Mouse (Mus musculus): Measurements from ENCODE around the gene Kcns3. TPM values are rescaled to one million over a fixed set of nuclear protein-coding genes. Genes with fewer than 3 reads are reported as not detected.

The Kcns3 gene
- not detected in 2 replicates for total RNA-seq (2017)

DNA sequence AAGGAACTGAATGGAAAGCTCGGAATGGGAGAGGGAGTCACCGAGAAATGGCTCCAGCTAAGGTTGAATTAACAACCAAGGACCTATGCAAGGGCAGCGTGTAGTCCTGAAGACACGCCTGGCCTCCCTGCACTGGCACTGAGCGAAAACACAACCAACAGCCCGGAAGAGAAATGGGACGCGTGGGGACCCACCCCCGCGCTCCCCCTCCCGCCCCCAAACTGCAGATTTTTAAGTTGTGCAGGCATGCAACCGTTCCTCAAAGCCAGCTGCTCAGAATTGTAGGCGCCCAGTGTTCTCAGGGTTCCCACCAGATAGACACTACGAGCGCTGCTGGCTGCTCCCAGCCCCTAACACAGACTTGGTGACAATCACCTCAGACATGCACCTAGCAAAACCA is at the start of gene Kcns3:
Gene Kcns3, minus strand, starts transcription at position 42 of the 400 bp plus-strand sequence.
- no peak for ATAC-seq (replicated peaks in 1 of 2; ENCODE audit: insufficient read depth in 1 of 2, low FRiP score in 2 of 2, low TSS enrichment in 1 of 2, low read depth in 1 of 2, poor library complexity in 2 of 2, severe bottlenecking in 2 of 2)

DNA sequence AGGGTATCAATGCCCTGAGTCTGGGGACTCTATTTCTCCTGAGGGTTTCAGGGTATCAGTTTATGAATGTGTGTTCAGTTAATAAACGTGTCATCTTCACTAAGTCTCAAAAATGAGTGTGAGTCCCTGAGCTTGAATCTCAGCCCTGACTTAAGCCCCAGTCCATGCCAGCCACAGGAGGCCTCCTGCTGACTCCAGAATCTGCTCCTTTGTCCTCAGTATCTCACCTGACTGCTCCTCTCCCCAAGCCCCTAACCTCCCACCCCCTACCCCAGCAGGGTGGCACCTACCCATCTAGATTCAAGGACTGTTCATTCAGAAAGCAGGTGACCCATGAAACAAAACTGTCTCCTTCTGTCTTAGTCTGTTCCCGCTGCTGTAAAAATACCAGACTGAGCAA is 47.7 kb upstream of the Kcns3 start:
- ATAC-seq (replicated peaks in 1 of 2; ENCODE audit: insufficient read depth in 1 of 2, low FRiP score in 2 of 2, low TSS enrichment in 1 of 2, low read depth in 1 of 2, poor library complexity in 2 of 2, severe bottlenecking in 2 of 2) = no peak

DNA sequence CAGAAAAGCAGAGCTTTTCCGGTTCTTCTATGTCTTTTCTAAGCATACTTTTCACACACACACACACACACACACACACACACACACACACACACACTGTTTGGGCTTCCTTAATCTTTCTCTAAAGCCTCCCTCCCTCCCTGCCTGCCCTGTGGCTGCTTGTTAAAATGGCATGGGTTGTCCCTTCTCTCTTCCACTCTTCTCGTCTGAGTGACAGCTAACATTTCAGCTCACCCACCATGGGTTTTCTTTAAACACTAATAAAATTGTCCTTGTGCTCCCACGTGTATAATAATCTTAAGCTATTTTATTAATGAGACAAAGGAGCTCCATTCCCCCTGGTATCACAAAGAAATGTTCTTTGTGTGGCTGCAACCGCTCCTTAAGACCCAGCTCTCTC is 47.2 kb upstream of the Kcns3 start:
- ATAC-seq (replicated peaks in 1 of 2; ENCODE audit: insufficient read depth in 1 of 2, low FRiP score in 2 of 2, low TSS enrichment in 1 of 2, low read depth in 1 of 2, poor library complexity in 2 of 2, severe bottlenecking in 2 of 2) = no peak

DNA sequence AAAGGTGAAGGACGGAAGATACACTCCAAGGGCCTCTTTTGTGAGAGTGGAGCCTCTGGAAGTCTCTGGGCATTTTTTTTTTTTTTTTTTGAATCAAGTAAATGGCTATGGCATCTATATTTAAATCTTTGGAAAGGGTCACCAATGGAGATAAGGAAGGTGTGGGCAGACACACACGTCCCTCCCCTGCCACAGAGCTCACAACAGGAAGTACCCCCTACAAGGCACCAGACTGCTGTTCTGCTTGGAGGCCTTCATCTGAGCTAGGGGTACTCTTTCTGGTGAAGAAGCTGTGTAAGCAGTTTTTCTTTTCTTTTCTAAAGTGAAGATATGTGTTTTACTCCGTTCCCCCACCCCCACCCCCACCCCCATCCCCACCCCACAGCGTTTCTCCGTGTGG is 46.0 kb upstream of the Kcns3 start:
- peak in 1 of 2 experiments; percentile 48; a peak in 1 of 4 replicates for ATAC-seq (replicated peaks in 1 of 2; ENCODE audit: insufficient read depth in 1 of 2, low FRiP score in 2 of 2, low TSS enrichment in 1 of 2, low read depth in 1 of 2, poor library complexity in 2 of 2, severe bottlenecking in 2 of 2)

DNA sequence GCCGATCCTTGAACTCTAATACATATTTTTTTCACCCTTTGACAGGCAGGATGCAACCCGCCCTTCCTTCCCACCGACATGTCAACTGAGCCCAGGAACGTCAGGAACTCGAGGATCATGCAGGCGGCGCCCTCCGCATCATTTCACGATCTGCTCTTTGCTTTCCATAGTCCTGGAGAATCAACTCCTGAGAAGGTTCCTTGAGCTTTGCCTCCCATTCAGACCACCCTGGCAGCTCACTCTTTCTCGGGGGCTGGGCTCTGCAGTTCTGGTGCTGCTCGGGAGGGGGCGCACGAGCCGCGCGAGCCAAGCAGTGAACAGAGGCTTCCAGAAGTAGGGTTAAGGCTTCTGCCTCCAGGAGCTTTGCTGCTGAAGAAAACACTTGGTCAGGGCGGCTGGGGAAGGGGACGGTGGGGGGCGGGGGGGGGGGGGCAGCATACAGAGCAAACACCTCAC is 45.3 kb upstream of the Kcns3 start:
- peak; percentile 87 to 95 for ATAC-seq (replicated peaks in 1 of 2; ENCODE audit: insufficient read depth in 1 of 2, low FRiP score in 2 of 2, low TSS enrichment in 1 of 2, low read depth in 1 of 2, poor library complexity in 2 of 2, severe bottlenecking in 2 of 2)

DNA sequence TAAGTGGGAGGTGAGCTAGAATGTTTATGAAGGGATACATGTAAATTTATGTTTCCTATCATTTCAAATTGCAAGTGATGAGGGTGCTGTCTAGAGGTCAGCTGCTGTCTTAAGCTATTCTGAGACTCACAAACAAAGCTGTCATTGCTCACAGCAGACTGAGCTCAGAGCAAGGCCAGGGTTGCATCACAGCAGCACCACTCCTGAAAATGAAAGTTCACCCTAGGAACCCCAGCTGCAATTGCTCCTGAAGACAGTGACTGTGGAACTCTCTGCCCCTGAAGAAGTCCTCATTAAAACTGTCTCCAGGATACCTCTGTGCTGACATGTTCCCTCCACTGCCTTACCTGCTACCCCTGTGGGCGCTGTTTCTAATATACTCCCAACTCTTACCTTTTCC is 44.2 kb upstream of the Kcns3 start:
- no peak for ATAC-seq (replicated peaks in 1 of 2; ENCODE audit: insufficient read depth in 1 of 2, low FRiP score in 2 of 2, low TSS enrichment in 1 of 2, low read depth in 1 of 2, poor library complexity in 2 of 2, severe bottlenecking in 2 of 2)

DNA sequence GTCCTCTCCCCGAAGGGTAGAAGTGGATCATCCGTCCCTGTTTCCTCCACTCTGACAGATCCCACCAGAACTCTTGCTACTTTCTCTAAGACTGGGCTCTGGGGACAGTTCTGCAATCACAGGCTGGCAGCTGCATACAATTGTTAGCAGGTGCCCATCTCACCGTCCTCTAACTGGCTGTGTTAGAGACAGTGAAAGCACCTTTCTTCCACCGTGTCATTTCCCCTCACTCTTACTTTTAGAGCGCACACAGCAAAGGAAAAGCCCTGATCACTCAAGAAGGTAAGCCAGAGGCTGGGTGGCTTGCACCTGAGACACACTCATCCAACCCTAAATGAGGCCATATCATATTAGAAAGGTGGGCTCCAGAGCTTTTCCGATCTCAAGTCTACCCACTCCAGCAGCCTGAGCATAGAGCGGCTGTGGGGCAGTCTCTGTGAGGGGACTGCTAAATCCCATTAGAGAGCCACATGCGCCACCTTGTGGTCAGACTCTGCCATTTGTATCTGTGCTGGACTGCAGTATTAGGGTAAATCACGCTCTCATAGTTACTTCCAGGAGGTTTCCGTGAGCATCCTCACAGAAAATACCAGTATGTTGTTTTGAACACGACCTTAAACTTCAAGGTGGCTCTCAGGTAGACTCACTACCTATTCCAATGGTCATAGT is 27.8 kb upstream of the Kcns3 start:
- peak; percentile 92 to 93 for ATAC-seq (replicated peaks in 1 of 2; ENCODE audit: insufficient read depth in 1 of 2, low FRiP score in 2 of 2, low TSS enrichment in 1 of 2, low read depth in 1 of 2, poor library complexity in 2 of 2, severe bottlenecking in 2 of 2)

- ATAC-seq (replicated peaks in 1 of 2; ENCODE audit: insufficient read depth in 1 of 2, low FRiP score in 2 of 2, low TSS enrichment in 1 of 2, low read depth in 1 of 2, poor library complexity in 2 of 2, severe bottlenecking in 2 of 2) = peak; percentile 33 to 54; a peak in 2 of 4 replicates
Measured at GRCm38 (mm10) chr12:11177408-11178394, 26.8 kb upstream of the Kcns3 start.

GRCm38 (mm10) chr12:11158670-11159069 is 7.8 kb upstream of the Kcns3 start:
- no peak for ATAC-seq (replicated peaks in 1 of 2; ENCODE audit: insufficient read depth in 1 of 2, low FRiP score in 2 of 2, low TSS enrichment in 1 of 2, low read depth in 1 of 2, poor library complexity in 2 of 2, severe bottlenecking in 2 of 2)

GRCm38 (mm10) chr12:11155123-11155522 is 4.3 kb upstream of the Kcns3 start:
- no peak for ATAC-seq (replicated peaks in 1 of 2; ENCODE audit: insufficient read depth in 1 of 2, low FRiP score in 2 of 2, low TSS enrichment in 1 of 2, low read depth in 1 of 2, poor library complexity in 2 of 2, severe bottlenecking in 2 of 2)

GRCm38 (mm10) chr12:11153587-11153986 is 2.7 kb upstream of the Kcns3 start:
- no peak for ATAC-seq (replicated peaks in 1 of 2; ENCODE audit: insufficient read depth in 1 of 2, low FRiP score in 2 of 2, low TSS enrichment in 1 of 2, low read depth in 1 of 2, poor library complexity in 2 of 2, severe bottlenecking in 2 of 2)

DNA sequence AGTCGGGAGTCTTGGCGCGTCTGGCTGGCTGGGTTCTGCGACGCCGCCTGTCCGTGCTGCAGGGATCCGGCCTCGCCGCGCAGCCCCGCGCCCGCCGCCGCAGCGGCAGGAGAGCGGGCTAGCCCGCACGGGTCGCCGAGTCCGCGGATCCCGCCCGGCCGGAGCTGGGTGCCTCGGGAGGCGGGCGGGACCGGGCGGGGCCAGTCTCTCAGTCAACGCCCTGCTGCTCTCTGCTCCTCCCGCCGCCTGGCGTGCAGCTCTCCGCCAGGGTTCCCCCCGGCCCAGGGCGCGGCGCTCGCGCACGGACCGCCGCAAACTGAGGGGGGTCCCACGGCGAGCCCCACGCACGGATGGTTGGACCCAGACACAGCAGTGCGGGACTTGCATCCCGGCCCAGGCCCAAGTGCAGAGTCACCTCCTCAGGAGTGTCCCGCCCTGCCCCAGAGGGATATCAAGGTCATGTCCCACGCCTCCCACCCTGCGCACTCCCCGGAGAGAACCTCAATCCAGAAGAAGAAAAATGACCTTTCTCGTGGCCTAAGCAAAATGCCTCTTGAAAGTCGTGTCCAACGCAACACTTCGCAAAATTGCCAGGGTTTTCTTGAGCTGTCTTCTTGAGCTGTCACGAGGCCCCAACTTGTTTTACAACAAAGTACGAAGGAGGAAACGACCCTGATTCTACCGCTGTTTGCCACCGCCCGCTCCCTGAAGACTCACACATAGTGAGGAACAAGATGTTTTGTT is 492 bp downstream of the Kcns3 start:
- ATAC-seq (replicated peaks in 1 of 2; ENCODE audit: insufficient read depth in 1 of 2, low FRiP score in 2 of 2, low TSS enrichment in 1 of 2, low read depth in 1 of 2, poor library complexity in 2 of 2, severe bottlenecking in 2 of 2) = no peak

- ATAC-seq (replicated peaks in 1 of 2; ENCODE audit: insufficient read depth in 1 of 2, low FRiP score in 2 of 2, low TSS enrichment in 1 of 2, low read depth in 1 of 2, poor library complexity in 2 of 2, severe bottlenecking in 2 of 2) = no peak
Measured at GRCm38 (mm10) chr12:11149421-11150191, 1.2 kb downstream of the Kcns3 start.

GRCm38 (mm10) chr12:11149121-11149420 is 1.8 kb downstream of the Kcns3 start:
- ATAC-seq (replicated peaks in 1 of 2; ENCODE audit: insufficient read depth in 1 of 2, low FRiP score in 2 of 2, low TSS enrichment in 1 of 2, low read depth in 1 of 2, poor library complexity in 2 of 2, severe bottlenecking in 2 of 2) = no peak

DNA sequence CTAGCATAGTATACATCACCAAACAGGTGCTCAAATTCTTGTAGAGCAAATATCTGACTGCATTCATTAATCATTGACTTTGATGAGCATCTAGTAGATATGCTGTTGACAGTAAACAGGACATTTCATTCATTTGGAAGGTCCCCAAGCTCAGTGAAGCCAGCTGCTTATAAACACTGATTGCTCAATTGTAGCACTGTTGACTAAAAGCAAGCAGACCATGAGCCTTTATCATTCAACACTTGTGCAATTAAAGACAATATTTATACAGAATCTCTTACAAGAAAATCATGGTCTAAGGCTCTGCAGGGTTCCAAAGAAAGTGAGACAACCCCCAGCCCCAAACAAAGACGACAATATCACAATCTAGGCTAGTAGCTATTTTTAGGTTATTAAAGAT is 6.0 kb downstream of the Kcns3 start:
- ATAC-seq (replicated peaks in 1 of 2; ENCODE audit: insufficient read depth in 1 of 2, low FRiP score in 2 of 2, low TSS enrichment in 1 of 2, low read depth in 1 of 2, poor library complexity in 2 of 2, severe bottlenecking in 2 of 2) = no peak

DNA sequence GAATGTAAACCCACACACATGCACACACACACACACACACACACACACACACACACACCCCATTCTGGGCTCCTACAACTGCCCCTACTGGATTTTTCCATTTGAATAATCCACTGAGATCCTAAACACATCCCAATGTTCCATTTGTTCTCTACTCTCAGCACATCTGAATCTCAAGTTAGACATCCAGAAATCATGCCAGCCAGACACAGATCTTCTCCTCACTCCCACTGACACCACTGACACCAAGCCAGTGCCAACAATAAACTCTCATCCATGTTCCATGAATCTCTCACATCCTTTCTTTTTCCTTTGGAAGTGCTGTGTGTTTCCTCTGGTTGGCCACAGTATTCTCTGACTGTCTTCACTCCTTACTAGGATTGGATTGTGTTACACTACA is 18.4 kb downstream of the Kcns3 start:
- ATAC-seq (replicated peaks in 1 of 2; ENCODE audit: insufficient read depth in 1 of 2, low FRiP score in 2 of 2, low TSS enrichment in 1 of 2, low read depth in 1 of 2, poor library complexity in 2 of 2, severe bottlenecking in 2 of 2) = no peak

DNA sequence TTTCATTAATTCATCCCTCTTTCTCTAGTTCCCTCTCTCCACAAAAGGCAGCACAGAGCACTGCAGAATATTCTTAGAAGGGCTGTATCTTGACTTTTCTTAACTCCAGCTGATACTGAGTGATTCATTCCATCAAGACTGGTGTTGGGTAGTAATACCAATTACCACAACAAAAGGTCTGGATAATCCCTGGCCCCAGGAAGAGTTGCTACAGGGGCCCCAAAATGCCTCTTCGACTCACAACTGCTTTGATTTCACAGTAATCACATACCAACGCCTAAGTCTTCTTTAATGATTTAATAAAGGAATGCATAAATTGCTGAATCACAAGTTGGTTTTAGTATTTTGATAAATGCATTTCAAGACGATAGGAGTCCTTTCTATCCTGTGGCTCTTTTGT is 21.7 kb downstream of the Kcns3 start:
- ATAC-seq (replicated peaks in 1 of 2; ENCODE audit: insufficient read depth in 1 of 2, low FRiP score in 2 of 2, low TSS enrichment in 1 of 2, low read depth in 1 of 2, poor library complexity in 2 of 2, severe bottlenecking in 2 of 2) = no peak
